Mouse (Mus musculus): ENCODE results near the gene Fcho2. TPM values are rescaled to one million over a fixed set of nuclear protein-coding genes. Genes with fewer than 3 reads are reported as not detected.

The Fcho2 gene
- total RNA-seq, 2 experiments from 2014 or later, result 40.6 to 50.8 TPM

DNA sequence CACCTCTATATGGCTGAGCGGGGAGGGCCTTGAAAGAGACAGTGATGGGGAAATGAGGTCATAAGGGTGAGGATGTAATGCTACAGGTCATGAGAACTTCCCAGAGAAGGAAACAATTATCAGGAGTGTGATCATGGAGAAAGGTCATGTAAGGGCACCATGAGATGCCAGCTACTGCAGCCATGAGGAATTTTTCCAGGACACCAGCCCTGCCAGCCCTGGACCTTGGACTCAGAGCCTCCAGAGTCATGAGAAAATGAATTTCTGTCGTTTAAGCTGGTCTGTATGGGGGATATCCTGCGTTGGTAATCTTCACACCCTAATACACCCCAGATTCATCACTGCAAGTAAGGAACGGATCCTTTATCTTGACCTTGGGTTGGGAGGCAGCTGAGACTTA, 141.3 kb downstream of the Fcho2 start:
- DNase-seq, result no peak

Other genes with a start within 250 kb of the Fcho2 start
- gene Tmem174, start 178.0 kb downstream of the Fcho2 start, total RNA-seq (2021), result not detected
- gene Tmem171, start 120.6 kb downstream of the Fcho2 start, total RNA-seq (2021), result 1 to 10 TPM; 2.3 to 2.9 TPM
- 100 to 1,000 TPM in 1 of 2 experiments, 10 to 100 TPM in 1; 97.7 to 115 TPM for gene Tnpo1, start 110.9 kb upstream of the Fcho2 start, total RNA-seq (2021)
- gene 1700024P04Rik, start 169.1 kb upstream of the Fcho2 start, total RNA-seq (2021), result not detected